Mouse (Mus musculus): ENCODE measurements at regions not wholly inside any gene's neighbourhood (a gene's known extent, or its start where the extent isn't known, plus 50 kb on each side); places are given as distances from the start of the nearest gene placed in this dataset.

DNA sequence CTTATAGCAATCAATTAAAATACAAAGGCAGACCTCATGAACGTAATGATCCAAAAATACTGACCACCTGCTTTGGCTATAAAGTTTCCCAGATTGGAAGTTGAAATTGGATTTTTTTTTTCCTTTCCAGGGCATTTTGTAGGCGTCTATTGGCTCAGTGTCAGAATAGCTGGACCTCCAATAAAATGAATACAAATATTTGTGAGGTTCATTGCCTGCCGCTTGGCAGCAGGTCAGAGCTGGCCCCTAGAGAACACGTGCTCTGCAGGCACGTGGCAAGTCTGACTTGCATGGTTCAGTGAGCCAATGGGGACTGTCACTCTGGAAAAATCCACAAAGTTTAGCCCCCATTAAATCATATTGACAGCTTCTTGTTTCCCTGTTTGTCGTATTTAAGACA is 118.0 kb upstream of the Kbtbd8 start:
- TF ChIP-seq CTCF (IDR thresholded peaks at IDR 0.05; ENCODE audit: extremely low read depth, insufficient read length, insufficient replicate concordance, low read depth, low read length) (no peak), POLR2A (IDR thresholded peaks at IDR 0.05; ENCODE audit: low read depth, low read length) (no peak)

Measured in small intestine, adult 2 months (tissue).